Comparison of ENCODE assay signal across 8 mouse cellular contexts in genomic region chr2:5806201-5806600, GRCm38 (mm10). TPM values are rescaled to one million over a fixed set of nuclear protein-coding genes. Genes with fewer than 3 reads are reported as not detected.
A peak's percentile ranks its signal among the peaks of the same experiment; 100 is the strongest.
DNase-seq lines count a peak whose midpoint lies in the region; ATAC-seq and TF ChIP-seq lines count a peak whose summit lies in the region.
"Not testable (repeated sequence)": the region's sequence is repeated elsewhere in the genome, so short reads cannot be mapped to it uniquely, and the experiment has no call there.

No protein-coding gene starts in this region.

- H3K9ac ChIP-seq in ES-E14 (ENCODE audit: insufficient read depth, low read depth, low read length, poor library complexity, severe bottlenecking); embryonic facial prominence, embryonic 14.5 days (ENCODE audit: low read depth, low read length): not testable (repeated sequence)

- not testable (repeated sequence) for H3K4me3 ChIP-seq in ES-E14 (ENCODE audit: insufficient read depth in 1 of 2, low read depth in 1 of 2, low read length in 2 of 2, poor library complexity in 1 of 2, severe bottlenecking in 1 of 2); embryonic facial prominence, embryonic 14.5 days (ENCODE audit: low read depth, low read length); left cerebral cortex, adult 2 months

- not testable (repeated sequence) for DNase-seq in ES-E14 (ENCODE audit: low read depth, low spot score); left cerebral cortex, adult 2 months (ENCODE audit: extremely low spot score in 1 of 2, low spot score in 2 of 2)
- peak; percentile 52 for DNase-seq in brain, embryonic 14.5 days (ENCODE audit: low read depth)
- DNase-seq in embryonic facial prominence, embryonic 14.5 days (ENCODE audit: low spot score), result peak; percentile 32
- DNase-seq in heart, postnatal 4 days, result peak; percentile 30
- peak; percentile 8 for DNase-seq in lung, postnatal 25 days (ENCODE audit: low spot score)
- DNase-seq in right cerebral cortex, postnatal 4 days, result peak; percentile 33
- DNase-seq in urinary bladder, postnatal 14 days (ENCODE audit: low spot score), result peak; percentile 17

- peak; percentile 43; the same call in 1 of the 2 replicates for TF ChIP-seq CTCF in brain, embryonic 14.5 days (IDR thresholded peaks at IDR 0.05; ENCODE audit: borderline replicate concordance, extremely low read depth, insufficient read depth, insufficient read length)
- peak; percentile 55 for TF ChIP-seq CTCF in left cerebral cortex, adult 2 months (IDR thresholded peaks at IDR 0.05)

- intact Hi-C loops in left cerebral cortex, adult 2 months (cut with DNase I), result loop anchor here (10.0 kb wide), 1 partner anchor 891 kb away; the partner anchor contains the start of gene Phyh

- not testable (repeated sequence) for H3K27ac ChIP-seq in ES-E14 (ENCODE audit: insufficient read depth, low read depth, low read length, poor library complexity, severe bottlenecking); embryonic facial prominence, embryonic 14.5 days (replicated peaks; ENCODE audit: low read depth, low read length); left cerebral cortex, adult 2 months

- in situ Hi-C loops in ES-E14 (cut with MboI; ENCODE audit: low sequenced_read_pairs in 2 of 2, unreplicated experiment in 2 of 2), result not testable (repeated sequence)

- ATAC-seq in embryonic facial prominence, embryonic 14.5 days (ENCODE audit: low read depth), result not testable (repeated sequence)

- peaks cover 9 to 15% of the 10 kb centered on the region in 2 experiments for H3K4me1 ChIP-seq in ES-E14 (ENCODE audit: control insufficient read depth in 2 of 2, insufficient read depth in 2 of 2, low read length in 2 of 2, poor library complexity in 1 of 2)
- not testable (repeated sequence) for H3K4me1 ChIP-seq in embryonic facial prominence, embryonic 14.5 days (ENCODE audit: control insufficient read depth, insufficient read depth, low read length)

- 80% methylated on average over 3 of the region's 3 CpGs for WGBS in embryonic facial prominence, embryonic 14.5 days

- not testable (repeated sequence) for H3K36me3 ChIP-seq in ES-E14 (ENCODE audit: control insufficient read depth, insufficient read depth, low read length, poor library complexity, severe bottlenecking)
- H3K36me3 ChIP-seq in embryonic facial prominence, embryonic 14.5 days (ENCODE audit: control insufficient read depth, insufficient read depth, low read length), result peaks cover 71% of the 10 kb centered on the region

- H3K4me2 ChIP-seq in embryonic facial prominence, embryonic 14.5 days (ENCODE audit: low read depth, low read length), result not testable (repeated sequence)

- not testable (repeated sequence) for H3K9me3 ChIP-seq in ES-E14 (ENCODE audit: control insufficient read depth, insufficient read depth, low read depth, low read length); embryonic facial prominence, embryonic 14.5 days (ENCODE audit: control insufficient read depth, low read length)

- H3K27me3 ChIP-seq in embryonic facial prominence, embryonic 14.5 days (replicated peaks; ENCODE audit: control insufficient read depth, insufficient read depth, low read length), result not testable (repeated sequence)

- TF ChIP-seq POLR2A in brain, embryonic 14.5 days (IDR thresholded peaks at IDR 0.05; ENCODE audit: borderline replicate concordance, extremely low read depth, insufficient read depth, insufficient read length, poor library complexity, severe bottlenecking), result not testable (repeated sequence)

TF ChIP-seq in ES-E14, 5 proteins besides CTCF, POLR2A, EP300 and RAD21:
- 0 out of 2 replicates have a peak, but pooled peaks have one; percentile 37 for TF ChIP-seq ZC3H11A (IDR thresholded peaks at IDR 0.05; ENCODE audit: borderline replicate concordance, low read depth, low read length)
TF ChIP-seq in ES-E14: peak in this region for 1; not testable (repeated sequence) for 4.

RNA-seq across cellular contexts. Expression of gene Nudt5, which starts 38.6 kb away (rescaled TPM):
- total RNA-seq in ES-E14 (2012; rRNA removed), result 54.4 and 67.8 TPM in 2 replicates
- polyA plus RNA-seq in brain, embryonic 14.5 days (2012; rRNA removed), result 16.6 and 19.4 TPM in 2 replicates
- polyA plus RNA-seq in embryonic facial prominence, embryonic 14.5 days (2014; fragmentation: Nextera tagmentation; extraction: Ambion mirVana), result 53.4 and 57.2 TPM in 2 replicates
- 10 to 100 TPM; 33.1 to 34.5 TPM for total RNA-seq in heart, postnatal 4 days (2021)
- 10 to 100 TPM; 20.4 to 21.1 TPM for total RNA-seq in left cerebral cortex, adult 2 months (2021)

RNA-seq across cellular contexts. Expression of gene Cdc123, which starts 38.8 kb away (rescaled TPM):
- 121 and 147 TPM in 2 replicates for total RNA-seq in ES-E14 (2012; rRNA removed)
- polyA plus RNA-seq in brain, embryonic 14.5 days (2012; rRNA removed), result 151 and 186 TPM in 2 replicates
- polyA plus RNA-seq in embryonic facial prominence, embryonic 14.5 days (2014; fragmentation: Nextera tagmentation; extraction: Ambion mirVana), result 259 and 265 TPM in 2 replicates
- 100 to 1,000 TPM in 1 of 2 experiments, 10 to 100 TPM in 1; 93.8 to 111 TPM for total RNA-seq in heart, postnatal 4 days (2021)
- total RNA-seq in left cerebral cortex, adult 2 months (2021), result 100 to 1,000 TPM; 148 to 155 TPM

RNA-seq across cellular contexts. Expression of gene Gm13199, which starts 56.5 kb away (rescaled TPM):
- total RNA-seq in ES-E14 (2012; rRNA removed), result 1.7 and 3.0 TPM in 2 replicates
- polyA plus RNA-seq in brain, embryonic 14.5 days (2012; rRNA removed), result 6.2 and 12.1 TPM in 2 replicates
- 1.1 and 1.5 TPM in 2 replicates for polyA plus RNA-seq in embryonic facial prominence, embryonic 14.5 days (2014; fragmentation: Nextera tagmentation; extraction: Ambion mirVana)
- total RNA-seq in heart, postnatal 4 days (2021), result under 1 TPM in 1 of 2 experiments, not detected in 1; 0.47 TPM
- 1 to 10 TPM; 2.4 to 3.2 TPM for total RNA-seq in left cerebral cortex, adult 2 months (2021)
